Mouse (Mus musculus) monocyte, adult 2 months (primary cell): Measurements from ENCODE around the gene Filip1.

Source experiments
- DNase-seq, 2 experiments: peaks; one replicate each; pipeline ENCODE4 v3.0.0; 2022; ENCODE audit warnings: low spot score in 2 of 2, low read depth in 1 of 2

Filip1 gene

DNA sequence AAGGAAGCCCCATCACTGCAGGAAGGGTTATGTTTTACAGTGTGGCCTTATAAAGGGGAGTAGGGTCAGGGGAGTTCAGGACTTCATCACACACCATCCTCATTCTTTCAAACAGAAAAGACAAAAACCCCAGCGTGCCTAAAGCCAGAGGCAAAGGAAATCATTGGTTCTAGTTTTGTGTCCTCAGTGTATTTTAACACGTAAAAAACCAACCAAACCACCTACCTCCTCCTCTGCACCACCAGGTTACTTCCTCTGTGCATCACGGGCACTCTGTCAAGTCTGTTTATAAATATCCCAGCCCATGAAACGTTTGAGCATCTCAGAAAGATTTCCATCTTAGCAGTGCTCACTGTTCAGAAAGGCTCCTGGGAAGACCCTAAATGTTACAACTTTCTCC is 98.4 kb downstream of the Filip1 start:
- no peak for DNase-seq

DNA sequence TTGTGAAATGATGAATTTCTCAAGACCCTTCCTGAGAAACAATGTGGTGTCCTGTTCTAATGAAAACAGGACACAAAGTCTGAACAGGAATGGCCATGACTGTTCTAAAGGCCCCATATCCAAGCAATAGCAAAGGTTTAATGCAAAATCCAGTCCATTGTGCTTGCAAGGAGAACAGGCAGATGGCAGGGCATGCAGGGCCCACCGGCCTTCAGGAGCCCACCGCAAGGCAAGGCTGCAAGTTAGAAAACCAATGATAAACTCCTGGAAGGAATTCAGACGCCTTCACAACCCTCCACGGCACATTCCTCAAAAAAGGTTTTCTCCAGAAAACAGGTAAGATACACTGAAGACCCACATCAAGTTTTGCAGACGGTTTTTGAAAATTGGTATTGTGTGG is 99.7 kb downstream of the Filip1 start:
- no peak for DNase-seq

- no peak for DNase-seq
Observed at GRCm38 (mm10) chr9:79910166-79910565, 102.5 kb downstream of the Filip1 start.

DNA sequence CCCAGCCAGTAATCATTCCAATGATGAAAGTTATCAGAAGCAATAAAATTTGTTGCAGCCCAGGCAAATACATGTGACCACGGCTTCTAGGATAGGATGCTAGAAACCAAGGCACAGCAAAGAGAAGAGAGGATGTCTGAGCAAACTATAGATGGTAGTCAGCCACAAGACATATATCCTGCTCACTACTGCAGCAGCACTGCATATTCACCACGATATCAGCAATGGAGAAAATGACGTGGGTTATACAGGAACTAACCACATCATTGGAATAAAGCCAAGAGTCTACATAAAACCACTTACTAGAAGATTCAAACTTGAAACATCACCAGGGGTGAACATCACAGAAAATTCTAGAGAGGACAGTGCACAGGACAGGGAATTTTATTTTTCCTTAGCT is 113.8 kb downstream of the Filip1 start:
- DNase-seq, result no peak

- no peak for DNase-seq
Observed at GRCm38 (mm10) chr9:79894665-79895064, 118.0 kb downstream of the Filip1 start.

DNA sequence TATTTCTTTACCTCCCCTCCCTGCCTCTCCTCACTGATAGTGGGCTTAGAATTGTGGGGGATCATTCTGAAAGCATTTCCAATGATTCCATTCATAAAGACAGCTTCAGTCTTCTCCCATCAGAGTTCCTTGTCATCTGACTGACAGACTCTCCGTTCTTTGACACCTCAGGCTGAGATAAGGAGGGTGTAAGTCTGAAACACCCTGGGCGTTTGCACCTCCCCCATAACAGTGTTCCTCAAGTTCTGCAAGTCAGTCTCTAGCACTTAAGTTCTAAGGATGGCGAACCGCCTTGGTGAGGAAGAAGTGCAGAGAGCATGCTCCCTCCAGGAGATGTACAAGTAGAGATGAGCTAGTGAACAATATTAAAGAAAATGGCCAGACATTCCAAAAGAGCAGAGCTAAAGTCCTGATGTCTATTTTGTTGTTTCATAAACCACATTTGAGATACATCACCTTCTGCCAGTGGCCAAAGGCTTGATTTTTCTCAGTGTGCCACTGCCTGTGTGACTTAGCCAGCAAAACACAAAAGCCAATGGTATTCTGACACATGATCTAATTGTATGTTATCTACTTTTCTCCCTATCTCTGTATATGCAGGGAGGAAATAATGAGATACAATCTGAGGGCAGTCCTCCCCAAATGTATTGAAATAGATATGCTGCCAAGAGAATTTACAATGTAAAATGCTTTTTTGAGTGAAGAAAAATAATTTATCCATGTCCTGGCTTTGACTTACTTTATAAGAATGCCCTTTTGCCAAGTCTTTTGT is 118.6 kb downstream of the Filip1 start:
- DNase-seq, result no peak

DNA sequence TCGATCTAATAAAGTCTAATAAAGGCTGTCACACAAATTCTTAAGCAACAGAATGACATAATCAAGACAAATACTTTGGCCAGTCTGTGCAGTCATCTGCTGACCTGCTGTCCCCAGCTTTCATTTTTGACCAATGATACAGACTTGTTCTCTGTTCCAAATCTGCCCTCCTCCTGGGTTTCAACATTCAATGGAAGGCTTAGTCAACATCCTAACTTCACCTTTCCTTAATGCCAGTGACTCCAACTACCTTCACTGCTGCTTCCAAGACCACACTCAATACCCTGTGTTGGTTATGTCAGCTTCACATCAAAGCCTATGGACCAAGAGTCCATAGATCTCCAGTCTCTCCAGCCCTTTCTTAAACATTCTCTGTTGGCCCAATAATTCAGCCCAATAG is 120.5 kb downstream of the Filip1 start:
- DNase-seq, result no peak

DNA sequence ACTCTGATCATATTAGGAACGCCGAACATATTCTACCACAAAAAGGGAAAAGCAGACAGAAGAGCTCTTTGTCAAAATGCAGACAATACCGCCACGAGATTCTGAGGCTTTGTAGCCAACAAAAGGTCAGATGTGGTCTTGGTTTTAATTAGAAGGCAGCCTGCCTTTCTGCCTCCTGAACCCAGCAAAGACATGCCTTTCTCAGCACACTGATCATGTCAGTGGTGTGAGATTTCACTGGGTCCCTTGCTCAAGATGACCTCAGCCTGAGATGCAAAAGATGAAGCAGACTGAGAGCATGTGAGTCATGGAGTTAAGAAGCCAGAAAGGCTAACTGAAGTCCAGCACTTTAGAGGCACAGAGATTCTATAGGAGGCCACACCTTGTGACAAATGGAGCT is 122.2 kb downstream of the Filip1 start:
- no peak for DNase-seq

DNA sequence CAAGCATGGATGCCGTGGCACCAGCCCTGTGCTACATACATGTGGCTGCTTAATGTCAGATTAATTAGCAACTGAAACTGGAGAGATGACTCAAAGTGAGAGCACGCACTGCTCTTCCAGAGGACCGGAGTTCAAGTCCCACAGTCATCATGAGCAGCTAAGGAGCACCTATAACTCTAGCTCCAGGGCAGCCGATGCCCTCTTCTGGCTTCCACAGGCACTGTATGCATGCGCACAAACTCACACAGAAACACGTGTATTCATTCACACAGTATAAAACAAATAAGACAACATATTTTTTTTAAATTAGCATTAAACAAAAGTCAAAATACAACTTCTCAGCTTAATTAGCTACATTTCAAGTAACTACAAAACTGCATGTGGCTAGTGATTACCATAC is 123.5 kb downstream of the Filip1 start:
- DNase-seq, result no peak

DNA sequence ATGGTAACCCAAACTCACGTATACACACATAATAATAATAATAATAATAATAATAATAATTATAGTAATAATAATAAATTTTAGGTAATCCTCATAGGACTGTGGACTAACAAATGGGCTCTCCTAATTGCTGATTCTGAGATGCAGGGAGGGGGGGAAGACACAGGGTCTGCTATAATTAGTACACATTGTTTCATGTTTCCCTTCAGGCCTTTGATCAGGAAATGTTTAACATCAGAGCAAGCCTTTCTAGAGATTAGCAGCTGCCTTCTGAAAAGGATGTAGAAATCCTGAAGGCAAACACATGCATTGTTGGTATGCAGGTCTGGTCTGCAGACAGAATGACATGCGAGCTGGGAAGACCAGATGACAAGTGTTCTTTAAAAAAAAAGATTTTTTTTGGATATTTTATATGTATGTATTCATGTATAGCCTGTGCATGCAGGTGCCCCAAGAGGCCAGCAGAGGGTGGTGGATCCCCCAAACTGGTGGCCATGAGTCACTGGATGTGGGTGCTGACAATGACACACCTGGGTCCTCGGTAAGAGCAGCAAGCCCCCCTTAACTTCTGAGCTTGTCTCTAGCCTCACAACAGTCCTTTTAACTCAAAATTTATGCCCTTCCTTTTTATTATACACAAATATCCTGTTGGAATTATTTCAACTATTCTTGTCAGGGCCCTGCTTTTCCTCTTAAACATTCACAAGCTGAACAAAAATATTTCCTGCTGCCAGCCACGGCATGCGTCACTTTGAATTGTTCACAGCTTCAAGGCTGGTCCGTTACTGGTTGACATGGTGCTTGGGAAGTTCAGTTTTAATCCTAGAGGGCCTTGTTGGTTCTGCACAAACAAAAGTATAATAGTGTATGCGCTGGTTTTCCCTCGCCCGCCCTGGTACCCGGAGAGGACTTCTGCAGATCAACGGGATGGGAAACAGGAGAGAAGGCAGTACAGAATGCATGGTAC is 127.1 kb downstream of the Filip1 start:
- no peak for DNase-seq

DNA sequence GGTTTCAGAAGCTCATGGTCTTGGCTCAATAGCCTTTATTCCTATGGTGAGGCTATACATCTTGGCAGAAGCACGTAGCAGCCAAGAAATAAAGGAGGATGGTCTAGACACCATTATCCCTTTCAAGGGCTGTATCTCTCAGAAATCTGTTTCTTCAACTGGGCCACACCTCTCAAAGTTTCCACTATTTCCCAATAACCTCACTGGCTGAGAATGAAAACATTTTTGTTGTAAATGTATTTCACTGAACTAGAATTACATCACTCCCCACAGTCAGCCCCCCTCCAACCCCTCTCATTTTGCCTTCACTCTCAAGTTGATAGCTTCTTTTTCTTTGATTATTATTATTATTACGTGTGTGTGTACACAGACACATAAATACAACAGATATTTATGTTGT is 129.5 kb downstream of the Filip1 start:
- DNase-seq, result no peak

GRCm38 (mm10) chr9:79880031-79880430 is 132.6 kb downstream of the Filip1 start:
- DNase-seq, result no peak

DNA sequence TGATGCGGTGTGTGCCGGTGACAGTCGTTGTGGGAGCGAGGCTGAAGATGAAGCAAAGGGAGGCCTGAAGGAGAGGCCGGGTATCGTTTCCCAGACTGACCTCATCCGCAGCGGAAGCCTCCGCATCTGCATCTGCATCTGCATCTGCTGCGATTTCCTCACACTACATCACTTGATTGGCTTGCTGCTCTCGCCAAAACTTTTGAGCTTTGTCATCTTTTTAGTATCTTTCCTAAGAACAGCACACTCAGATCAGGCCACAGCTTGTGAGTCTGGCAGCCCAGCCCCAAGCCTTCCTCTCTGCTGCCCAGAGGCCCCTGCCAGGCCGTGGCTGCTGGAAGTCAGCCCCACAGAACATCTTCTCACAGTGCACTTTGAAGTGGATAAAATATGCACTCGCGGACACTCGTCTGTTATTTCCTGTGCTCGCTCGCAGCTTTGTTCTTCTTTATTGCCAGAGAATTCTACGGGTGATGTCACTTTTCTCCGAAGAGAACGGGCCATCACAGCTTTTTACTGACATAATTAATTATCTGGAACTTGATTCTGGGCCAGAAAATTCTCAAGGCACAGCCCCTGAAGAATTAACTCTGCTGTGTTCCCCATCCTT is 137.0 kb downstream of the Filip1 start:
- DNase-seq, result no peak

GRCm38 (mm10) chr9:79872598-79872997 is 140.1 kb downstream of the Filip1 start:
- no peak for DNase-seq

- DNase-seq, result no peak
Observed at GRCm38 (mm10) chr9:79869512-79869911, 143.1 kb downstream of the Filip1 start.

- DNase-seq, result no peak
Observed at GRCm38 (mm10) chr9:79865998-79866397, 146.7 kb downstream of the Filip1 start.

GRCm38 (mm10) chr9:79862544-79862943 is 150.1 kb downstream of the Filip1 start:
- no peak for DNase-seq

DNA sequence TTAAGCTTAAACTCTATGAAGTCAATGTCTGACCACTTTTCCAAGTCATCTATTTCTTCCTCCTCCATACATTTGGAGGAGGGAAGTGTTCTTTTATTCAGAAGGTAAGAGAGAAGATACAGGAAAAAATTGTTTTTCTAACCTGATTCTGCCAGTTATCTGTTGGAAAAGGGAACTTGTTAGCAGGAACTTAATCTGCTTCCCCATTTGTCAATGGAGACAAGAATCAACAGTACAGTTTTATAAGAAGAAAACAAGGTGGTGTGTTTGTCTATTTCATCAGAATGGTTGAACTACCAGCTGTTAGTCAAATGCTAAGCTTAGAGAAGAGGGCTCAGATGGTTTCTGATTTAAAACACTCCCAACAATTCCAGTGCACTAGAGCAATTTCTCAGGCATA is 165.6 kb downstream of the Filip1 start:
- DNase-seq, result no peak

DNA sequence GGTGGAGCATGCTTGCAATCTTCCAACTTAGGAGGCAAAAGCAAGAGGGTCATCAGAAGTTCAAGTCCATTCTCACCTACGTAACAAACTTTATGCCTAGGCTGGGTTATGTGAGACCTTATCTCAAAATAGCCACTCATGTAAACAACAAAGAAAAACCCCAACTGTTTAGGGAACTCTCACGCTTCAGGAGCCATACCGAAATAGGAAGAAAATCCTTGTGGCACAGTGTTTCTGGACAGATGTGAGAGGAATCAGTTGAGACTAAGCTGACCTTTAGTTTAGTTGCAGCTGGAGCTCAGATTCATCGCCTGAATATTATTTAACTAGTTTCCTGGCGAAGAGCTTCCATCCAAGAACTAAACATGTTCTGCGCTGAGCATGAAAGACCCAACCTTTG is 170.0 kb downstream of the Filip1 start:
- DNase-seq, result no peak

DNA sequence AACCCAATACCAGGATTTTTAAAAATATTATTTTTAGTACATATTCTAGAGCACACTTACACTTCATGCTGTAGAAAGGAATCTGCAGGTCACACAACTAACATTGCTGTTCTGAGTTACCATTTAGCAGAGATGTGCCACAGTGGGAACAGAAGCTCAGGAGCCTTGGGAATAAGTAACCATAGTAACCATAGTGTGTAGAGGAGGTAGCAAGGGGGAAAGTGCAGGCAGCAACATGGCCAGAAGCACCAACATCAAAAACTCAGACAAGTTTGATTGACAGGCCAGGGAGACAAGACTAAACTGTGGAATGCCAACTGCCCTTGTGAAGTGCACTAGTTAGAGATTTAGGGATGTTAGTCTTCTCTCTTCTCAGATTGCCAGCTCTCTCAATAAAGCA is 170.6 kb downstream of the Filip1 start:
- no peak for DNase-seq

DNA sequence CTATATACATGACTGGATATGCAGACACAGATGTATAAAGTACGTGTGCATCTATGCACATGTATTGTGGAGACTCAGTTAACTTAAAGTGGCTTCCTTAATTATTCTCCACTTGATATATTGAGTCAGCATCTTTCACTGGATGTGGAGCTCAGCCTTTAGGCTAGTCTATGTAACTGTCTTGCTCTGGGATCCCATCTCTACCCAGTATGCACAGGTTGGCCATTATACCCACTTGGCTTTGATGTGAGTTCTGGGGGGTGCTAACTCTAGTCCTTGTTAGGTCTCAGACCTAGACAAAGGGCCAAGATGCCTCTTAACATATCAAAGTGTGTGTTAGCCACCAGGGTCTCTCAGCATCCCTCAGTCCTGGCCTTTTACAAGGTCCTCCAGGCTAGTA is 181.4 kb downstream of the Filip1 start:
- DNase-seq, result no peak

- no peak for DNase-seq
Observed at GRCm38 (mm10) chr9:79830874-79831273, 181.8 kb downstream of the Filip1 start.
